Mouse (Mus musculus): ENCODE measurements at regions not wholly inside any gene's neighbourhood (a gene's known extent, or its start where the extent isn't known, plus 50 kb on each side); places are given as distances from the start of the nearest gene placed in this dataset.

- no peak for DNase-seq
These were observed 56.9 kb upstream of the Sox2 start for GRCm38 (mm10) chr3:34593279-34593678.

- DNase-seq = no peak
These were observed 72.2 kb upstream of the Sox2 start for GRCm38 (mm10) chr3:34577896-34578530.

DNA sequence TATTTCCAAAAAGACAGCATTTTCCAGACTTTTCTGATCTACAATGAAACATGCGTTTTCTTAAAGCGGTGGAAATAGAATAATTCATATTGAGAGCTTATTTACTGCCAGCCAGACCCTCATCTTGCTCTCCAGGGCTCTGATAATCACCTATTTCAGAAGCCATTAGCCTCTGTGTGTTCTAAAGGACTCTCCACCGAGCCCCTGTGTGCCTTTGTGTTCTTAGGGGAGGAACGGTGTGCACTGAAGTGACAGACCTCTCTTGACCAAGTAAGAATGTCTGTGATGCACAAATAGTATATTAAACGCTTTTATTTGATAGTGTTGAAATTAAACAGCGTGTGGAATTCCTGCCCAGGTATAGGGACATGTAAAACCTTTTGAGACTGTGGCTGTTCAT, 73.1 kb upstream of the Sox2 start:
- no peak for DNase-seq

GRCm38 (mm10) chr3:34576159-34576558, 74.0 kb upstream of the Sox2 start:
- DNase-seq = no peak

GRCm38 (mm10) chr3:34574711-34575350, 75.4 kb upstream of the Sox2 start:
- DNase-seq = no peak

- no peak for DNase-seq
These were observed 76.9 kb upstream of the Sox2 start for GRCm38 (mm10) chr3:34573312-34573711.

DNA sequence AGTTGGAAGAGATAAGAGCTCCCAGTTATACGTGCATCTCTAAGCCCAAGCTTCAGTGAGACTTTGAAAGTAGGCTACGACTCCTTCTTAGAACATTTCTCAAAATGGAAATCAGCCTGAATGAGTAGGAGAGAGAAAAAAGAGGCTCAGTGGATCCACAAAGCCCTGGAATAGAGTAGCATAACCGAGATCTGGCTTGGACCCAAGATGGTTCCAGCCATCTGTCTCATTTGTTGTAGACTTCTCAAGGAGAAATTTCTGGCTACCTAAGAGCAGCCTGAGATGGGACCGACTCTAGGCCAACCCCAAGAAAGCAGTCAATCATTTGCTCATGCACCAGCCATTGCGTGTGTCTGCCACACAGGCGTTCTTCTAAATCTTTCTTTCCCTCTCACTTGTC, 78.1 kb upstream of the Sox2 start:
- DNase-seq = no peak

DNA sequence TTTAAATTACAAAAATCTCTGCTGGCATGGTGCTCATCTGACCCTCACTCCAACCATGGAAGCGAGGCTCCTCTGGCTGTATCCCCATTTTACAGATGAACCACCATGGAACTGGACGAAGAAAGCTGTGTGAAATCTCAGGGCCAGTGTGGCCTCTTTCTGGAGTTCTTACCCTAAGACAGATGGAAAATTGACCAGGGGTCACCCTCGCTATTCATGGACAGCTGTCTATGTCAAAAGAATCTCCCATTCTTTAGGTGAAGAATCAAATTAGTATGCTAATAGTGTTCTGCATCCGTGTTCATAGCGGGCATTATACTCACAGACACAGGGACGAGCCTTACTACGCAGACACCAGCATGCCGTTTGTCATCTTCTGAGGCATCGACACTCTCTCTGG, 78.6 kb upstream of the Sox2 start:
- no peak for DNase-seq

DNA sequence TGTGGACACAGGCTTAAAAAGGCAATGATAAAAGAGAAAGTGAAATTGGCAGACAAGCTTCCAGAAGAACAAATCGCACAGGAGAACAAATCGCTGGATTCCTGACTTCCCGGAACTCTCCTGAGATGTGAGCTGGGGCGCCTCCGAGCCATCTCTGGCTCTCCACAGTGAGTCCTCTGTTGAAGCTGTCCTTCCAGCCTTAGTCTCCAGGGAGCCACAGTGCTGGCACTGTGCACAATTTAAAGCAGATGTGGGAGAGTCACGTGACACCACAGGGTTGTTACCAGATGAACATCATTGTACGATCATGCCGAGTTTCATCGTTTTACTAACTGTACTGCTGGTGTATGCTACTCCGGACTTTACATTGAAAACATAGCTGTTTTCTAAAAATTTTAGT, 80.2 kb upstream of the Sox2 start:
- peak; percentile 74 for DNase-seq

DNA sequence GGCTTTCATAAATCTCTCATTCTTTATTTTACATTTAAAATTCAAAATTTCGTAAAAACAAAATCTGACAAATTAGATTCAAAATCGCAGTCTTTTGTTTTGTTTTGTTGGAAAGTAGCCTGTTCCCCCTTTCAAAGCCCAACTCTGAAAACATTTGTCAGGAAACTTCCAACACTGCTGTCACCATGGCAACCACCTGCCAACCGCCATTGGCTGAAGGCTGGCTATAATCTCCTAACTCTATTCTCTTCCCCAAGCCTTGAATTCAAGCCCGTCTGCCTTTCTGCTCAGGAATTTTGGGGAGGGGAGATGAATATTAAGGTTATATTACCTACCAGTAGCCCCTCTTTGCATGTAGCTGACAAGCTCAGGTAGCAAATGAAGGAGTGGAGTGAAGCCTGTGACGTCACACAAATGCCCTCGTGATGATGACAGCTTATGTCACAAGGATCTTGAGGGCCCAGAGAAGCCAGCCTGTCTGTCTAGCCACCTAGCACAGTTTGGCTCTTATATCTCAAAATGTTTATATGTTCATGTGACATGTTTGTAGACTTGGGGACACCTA, 82.0 kb upstream of the Sox2 start:
- no peak for DNase-seq

DNA sequence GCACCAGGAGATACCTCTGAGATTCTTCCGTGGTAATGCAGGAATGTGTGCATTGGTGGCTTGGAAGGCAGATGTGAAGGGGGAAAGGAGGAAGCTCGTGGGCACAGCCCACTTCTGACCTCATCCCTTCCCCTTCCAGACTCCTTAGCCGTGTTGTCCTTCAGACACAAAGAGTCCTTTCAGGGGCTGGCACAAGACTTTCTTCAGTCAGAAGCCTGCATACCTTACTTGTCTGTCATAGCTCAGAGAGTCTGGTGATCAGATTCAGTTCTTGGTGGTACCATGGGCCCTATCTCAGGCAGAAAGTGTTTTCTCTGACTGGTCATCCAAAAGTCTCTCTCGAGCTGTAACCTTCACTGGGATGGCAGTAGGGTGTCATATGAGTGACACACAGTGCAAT, 84.8 kb upstream of the Sox2 start:
- no peak for DNase-seq

DNA sequence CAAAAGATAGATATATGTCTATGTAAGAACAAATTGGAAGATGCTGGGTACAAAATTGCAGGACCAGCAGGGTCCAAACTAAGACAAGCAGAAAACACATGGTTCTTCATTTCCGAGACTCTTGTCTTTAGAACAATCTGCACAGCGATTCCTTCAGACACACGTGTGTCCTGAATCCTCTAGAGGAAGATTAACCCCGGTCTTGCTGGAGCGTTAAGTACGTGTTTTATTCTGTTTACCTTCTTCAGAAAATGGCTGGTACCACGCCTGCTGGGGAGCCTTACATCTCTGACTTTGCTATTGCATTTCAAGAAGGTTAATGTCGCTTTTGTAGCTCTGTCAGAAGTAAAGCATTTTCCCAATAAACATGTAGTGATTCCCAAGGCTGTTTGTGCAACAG, 87.3 kb upstream of the Sox2 start:
- no peak for DNase-seq

DNA sequence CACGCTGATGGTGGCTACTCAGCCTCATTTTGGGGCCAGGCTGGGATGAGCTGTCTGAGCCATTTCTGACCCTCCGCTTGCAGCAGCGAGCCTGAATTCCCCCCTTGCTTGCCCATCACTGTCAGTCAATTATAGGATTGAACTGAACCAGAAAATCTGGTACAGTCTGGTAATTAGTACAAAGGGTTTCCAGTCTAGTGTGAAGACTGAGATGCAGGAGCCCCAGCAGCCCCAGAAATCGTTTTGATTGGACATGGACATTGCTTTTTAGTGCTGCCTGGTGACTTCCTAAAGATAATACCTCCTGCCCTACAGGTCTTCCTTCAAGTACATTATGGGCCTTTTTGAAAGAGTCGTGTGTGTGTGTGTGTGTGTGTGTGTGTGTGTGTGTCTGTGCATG, 88.5 kb upstream of the Sox2 start:
- no peak for DNase-seq

GRCm38 (mm10) chr3:34559841-34560703, 90.1 kb upstream of the Sox2 start:
- DNase-seq = no peak

- no peak for DNase-seq
These were observed 91.2 kb upstream of the Sox2 start for GRCm38 (mm10) chr3:34558821-34559520.

- DNase-seq = no peak
These were observed 97.5 kb upstream of the Sox2 start for GRCm38 (mm10) chr3:34552542-34553208.

DNA sequence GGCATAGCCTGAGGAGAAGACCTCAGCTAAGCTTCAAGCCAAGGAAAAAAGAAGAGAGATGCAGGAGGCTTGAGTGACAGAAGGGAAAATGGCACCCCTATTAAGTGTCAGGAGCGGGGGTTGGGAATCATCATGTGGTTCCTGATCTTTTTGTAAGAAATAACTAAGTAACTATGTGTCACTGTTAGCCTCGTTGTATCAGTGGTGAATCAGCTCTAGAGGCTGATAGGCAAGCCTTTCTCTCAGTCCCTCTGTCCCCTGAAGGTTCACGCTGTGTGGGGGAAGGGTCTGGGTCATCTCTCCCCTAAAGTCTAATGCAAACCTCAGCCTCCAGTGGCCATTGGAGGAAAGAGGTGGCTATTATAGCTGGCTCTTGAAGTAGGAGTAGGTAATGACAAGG, 99.1 kb upstream of the Sox2 start:
- DNase-seq = no peak

DNA sequence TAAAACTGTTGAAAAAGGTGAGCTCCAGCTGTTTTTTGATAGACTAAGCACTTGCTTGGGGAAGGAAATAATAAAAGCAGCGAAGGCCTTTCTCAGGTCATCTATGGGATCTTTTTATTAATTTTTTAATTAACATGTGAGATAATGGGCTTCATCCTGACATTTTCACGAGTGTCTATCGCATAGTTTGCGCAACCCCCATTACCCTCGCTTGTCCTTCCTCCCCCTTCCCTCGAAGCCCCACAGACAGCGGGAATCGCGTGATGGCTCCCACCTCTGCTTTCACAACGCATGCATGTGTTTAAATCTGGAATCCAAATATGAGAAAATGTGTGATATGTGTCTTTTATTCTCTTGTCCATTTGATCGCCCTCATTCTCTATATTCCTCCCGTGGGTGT, 100.0 kb upstream of the Sox2 start:
- no peak for DNase-seq

GRCm38 (mm10) chr3:34532451-34532850, 117.8 kb upstream of the Sox2 start:
- no peak for DNase-seq

DNA sequence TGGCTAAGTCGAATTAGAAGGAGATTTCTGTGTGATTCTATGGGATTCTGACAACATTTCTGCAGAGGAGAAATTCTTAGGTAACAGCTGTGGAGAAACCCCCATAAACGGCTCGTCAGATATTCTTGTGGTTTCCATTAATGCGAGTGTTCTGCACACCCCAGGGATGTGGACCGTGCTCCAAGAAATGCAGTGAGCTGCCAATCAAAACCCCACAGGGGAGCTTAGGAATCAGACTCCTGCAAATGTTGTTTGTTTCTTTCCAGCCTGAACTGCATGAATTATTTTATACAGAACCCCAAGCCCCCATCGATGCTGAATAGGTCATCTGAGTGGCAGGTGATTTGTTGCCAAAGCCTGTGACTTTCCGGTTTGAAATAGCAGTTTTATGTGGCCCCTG, 118.4 kb upstream of the Sox2 start:
- DNase-seq = no peak

GRCm38 (mm10) chr3:34527546-34527945, 122.7 kb upstream of the Sox2 start:
- no peak for DNase-seq

- DNase-seq = no peak
These were observed 124.5 kb upstream of the Sox2 start for GRCm38 (mm10) chr3:34525730-34526129.
